Mouse (Mus musculus) urinary bladder, postnatal 14 days (tissue): ENCODE results near the gene Dnase1l2.
A peak's percentile ranks its signal among the peaks of the same experiment; 100 is the strongest.

Experiments used
- DNase-seq: peaks from one replicate; pipeline ENCODE4 v3.0.0; 2021; ENCODE audit warnings: low spot score

Gene Dnase1l2

DNA sequence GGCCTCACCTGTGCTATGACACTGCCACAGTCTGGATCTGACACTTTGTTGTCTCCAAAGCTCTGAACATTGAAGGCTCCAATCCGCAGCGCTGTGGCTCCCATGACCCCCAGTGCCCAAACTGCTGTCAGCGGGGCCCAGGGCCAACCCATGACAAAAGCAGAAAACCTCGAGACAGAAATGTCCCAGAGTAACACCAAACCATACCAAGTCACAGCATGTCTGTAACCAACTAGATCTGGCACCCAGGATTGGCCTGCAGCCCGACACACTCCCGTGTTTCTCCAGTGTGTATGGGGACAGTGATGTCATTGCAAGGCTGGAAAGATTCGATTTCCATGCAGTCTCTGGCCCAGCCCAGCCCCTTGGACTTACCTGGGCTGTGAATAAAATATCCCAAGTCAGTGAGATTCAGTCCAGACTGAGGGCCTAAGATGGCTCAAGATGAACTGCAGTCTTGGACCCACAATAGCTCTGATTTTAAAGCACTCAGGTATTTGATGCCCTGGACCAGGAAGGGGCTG, at the start of gene Dnase1l2:
Gene Dnase1l2 (minus strand): TSS at position 474 of the 524 bp plus-strand sequence.
- DNase-seq = peak; percentile 69

DNA sequence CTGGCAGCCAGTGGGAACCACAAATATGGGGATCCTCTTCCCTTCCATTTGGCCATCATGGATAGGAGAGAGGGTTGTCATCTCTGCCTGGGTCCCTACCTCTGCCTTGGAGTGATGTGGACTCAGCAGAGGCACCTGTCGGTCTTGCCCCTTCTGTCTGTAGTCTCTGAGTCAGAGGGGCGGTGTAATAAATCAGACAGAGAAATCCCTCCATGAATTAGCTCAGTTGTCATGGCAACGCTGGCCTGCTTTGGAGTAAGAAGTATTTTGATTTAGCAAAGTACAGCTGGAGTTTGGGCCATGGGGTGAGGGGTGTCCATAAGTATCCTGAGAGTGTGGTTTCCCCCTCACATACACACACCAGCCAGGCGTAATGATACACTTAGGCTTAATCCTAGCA, 47.5 kb upstream of the Dnase1l2 start:
- DNase-seq = no peak

DNA sequence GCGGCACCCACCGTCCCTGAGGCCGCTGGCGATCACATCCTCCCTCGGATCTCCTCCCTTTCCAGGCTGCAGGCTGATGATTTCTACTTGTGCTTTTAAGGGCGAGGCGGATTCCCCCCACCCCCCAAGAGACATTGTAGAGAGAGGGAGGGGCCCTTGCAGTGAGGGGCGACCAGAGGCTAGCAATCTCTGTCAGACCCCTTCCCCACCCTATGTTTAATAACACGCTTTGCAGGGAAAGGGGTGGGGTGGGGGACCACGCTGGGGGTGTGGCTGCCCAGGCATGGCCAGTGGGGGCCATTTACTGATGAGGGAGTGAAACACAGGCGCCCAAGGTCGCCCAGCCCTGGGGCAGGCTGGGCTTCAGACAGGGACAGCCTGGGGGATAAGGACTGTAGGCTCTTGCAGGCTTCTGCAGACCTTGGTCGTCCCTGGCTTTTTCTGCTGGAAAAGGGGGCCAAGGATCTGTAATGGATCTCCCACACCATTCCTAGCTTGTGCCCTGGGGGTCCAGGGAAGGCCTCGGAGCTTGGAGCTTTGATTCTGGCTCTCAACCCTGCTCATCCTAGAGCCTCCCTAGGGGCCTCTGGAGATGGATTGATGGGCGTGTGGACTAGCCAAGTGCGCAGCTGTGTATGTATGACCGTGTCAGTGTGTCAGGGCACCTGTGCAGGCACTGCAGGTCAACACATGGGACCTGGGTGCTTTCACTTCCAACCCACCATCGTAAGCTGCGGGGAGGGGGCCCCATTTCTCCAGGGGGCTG, 46.5 kb upstream of the Dnase1l2 start:
- DNase-seq = no peak

GRCm38 (mm10) chr17:24488662-24489264, 45.9 kb upstream of the Dnase1l2 start:
- no peak for DNase-seq

- DNase-seq = no peak
These were observed 45.3 kb upstream of the Dnase1l2 start, which contains the start of gene Caskin1 for GRCm38 (mm10) chr17:24488186-24488661. Gene Caskin1, plus strand, starts transcription at chr17:24488601.

- no peak for DNase-seq
These were observed 42.4 kb upstream of the Dnase1l2 start for GRCm38 (mm10) chr17:24485090-24485860.

- DNase-seq = no peak
These were observed 40.6 kb upstream of the Dnase1l2 start for GRCm38 (mm10) chr17:24483495-24483894.

GRCm38 (mm10) chr17:24481027-24481815, 38.3 kb upstream of the Dnase1l2 start:
- DNase-seq = no peak

- no peak for DNase-seq
These were observed 37.4 kb upstream of the Dnase1l2 start for GRCm38 (mm10) chr17:24480201-24480826.

DNA sequence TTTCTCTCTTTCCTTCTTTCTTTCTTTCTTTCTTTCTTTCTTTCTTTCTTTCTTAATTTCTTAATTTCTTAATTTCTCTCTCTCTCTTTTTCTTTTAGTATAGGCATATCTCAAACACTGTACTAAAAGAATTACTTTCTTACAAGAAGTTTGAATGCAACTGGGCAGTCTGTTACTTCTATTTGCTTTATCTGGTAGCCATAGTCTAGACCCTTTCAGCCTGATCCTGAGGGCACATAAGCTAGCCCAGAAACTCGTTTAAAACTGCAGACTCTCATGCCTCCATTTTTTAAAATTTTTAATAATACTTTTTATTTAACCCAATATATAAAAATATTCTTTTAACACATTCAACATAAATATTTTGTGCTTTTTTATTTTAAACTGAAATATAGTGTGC, 36.5 kb upstream of the Dnase1l2 start:
- DNase-seq = no peak

- peak; percentile 97 for DNase-seq
These were observed 35.9 kb upstream of the Dnase1l2 start, which contains the start of gene Mlst8 for GRCm38 (mm10) chr17:24478663-24479380. Gene Mlst8, minus strand, starts transcription at chr17:24479078.

GRCm38 (mm10) chr17:24477985-24478600, 35.2 kb upstream of the Dnase1l2 start:
- DNase-seq = no peak

DNA sequence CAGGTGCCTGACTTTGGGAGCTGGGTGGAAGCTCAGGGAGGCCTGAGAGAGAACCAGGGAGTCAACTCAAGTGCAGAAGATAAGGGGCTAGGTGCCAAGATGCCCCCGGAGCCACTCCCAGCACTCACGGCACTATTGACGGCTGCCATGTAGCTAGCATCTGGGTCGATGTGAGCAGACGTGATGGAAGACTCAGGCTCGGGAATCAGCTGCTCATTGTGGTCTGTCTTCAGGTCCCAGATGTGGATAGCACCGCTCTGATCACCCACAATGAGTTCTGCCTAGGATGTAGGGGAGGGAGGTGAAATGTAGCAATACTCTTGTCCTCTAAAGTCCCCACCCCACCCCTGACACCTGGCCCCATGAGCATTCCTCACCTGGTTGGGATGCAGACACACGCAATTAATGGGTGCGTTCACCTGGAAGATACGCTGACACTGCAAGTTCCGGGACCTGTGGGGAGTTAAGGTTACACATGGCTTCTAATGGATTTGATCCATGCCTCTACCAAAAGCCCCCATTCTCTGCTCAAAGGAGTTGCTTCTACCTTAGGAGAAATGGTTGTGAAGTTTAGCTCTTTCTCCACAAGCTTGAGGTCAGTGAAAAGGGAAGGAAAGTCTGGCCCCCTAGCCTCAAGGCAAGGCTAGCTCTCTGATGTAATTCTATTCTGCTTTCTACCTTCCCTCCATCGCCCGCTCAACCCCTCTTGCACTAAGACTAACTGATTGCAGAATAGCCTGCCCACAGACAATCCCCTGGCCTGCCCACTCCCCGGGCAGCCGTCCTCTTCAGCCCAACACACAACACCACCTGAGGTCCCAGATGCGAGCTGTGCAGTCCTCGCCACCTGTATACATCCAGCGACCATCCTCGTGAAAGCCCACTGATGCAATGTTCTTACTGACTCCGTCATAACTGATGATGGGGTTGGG, 34.4 kb upstream of the Dnase1l2 start:
- DNase-seq = no peak

- DNase-seq = no peak
These were observed 33.3 kb upstream of the Dnase1l2 start for GRCm38 (mm10) chr17:24476022-24476776.

DNA sequence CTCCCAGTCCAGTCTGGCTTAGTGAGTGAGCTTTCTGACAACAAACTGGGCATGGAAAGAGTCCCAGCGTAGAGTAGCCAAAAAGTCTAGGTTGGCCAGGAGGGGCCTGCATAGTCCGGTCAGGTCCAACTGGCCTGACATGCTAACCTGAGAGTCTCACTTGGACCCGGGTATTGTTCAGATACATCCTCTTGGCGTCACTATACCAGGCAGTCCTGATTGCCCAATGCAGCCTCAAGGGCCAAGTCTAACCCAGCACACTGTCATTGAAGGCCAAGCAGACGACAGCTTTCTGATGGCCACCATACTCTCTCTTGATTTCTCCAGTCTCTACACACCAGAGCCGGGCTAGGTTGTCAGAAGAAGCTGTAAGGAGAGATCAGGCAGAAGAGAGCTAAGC, 32.7 kb upstream of the Dnase1l2 start:
- DNase-seq = no peak

GRCm38 (mm10) chr17:24474557-24474956, 31.7 kb upstream of the Dnase1l2 start:
- no peak for DNase-seq

GRCm38 (mm10) chr17:24473612-24474275, 30.8 kb upstream of the Dnase1l2 start, which contains the start of gene Bricd5:
Gene Bricd5, plus strand, starts transcription at chr17:24473884.
- no peak for DNase-seq
